Mouse (Mus musculus) heart, adult 2 months (tissue): Measurements from ENCODE around the gene Mrtfa. TPM values are rescaled to one million over a fixed set of nuclear protein-coding genes. Genes with fewer than 3 reads are reported as not detected.

ENCODE experiments used
- DNase-seq, 2 experiments: peaks; one replicate each; pipeline ENCODE4 v3.0.0; 2021
- H3K27ac ChIP-seq: fragments of 200-600 bp; 2 replicates; pipeline ENCODE4 v1.8.1; 2022
- H3K27me3 ChIP-seq: fragments of 200-500 bp; 2 replicates; pipeline ENCODE4 v1.6.1; 2012; ENCODE audit warnings: mild to moderate bottlenecking, low read length, inconsistent platforms, mixed read lengths; ENCODE audit not compliant: control insufficient read depth, insufficient read depth
- H3K36me3 ChIP-seq: fragments of 200-500 bp; 2 replicates; pipeline ENCODE4 v1.6.1; 2012; ENCODE audit warnings: low read length, inconsistent platforms; ENCODE audit not compliant: control insufficient read depth, insufficient read depth
- H3K4me1 ChIP-seq: fragments of 200-500 bp; 2 replicates; pipeline ENCODE4 v1.6.1; 2011; ENCODE audit warnings: low read length; ENCODE audit not compliant: control insufficient read depth, insufficient read depth
- H3K4me3 ChIP-seq: fragments of 200-600 bp; 2 replicates; pipeline ENCODE4 v1.8.1; 2022
- H3K79me2 ChIP-seq: fragments of 200-500 bp; replicated peaks from 2 replicates; pipeline ENCODE4 v1.6.1; 2012; ENCODE audit warnings: mild to moderate bottlenecking, inconsistent platforms, low read length, moderate library complexity, mixed read lengths; ENCODE audit not compliant: control insufficient read depth, insufficient read depth
- H3K9ac ChIP-seq: fragments of 200-500 bp; 2 replicates; pipeline ENCODE4 v1.6.1; 2012; ENCODE audit warnings: low read depth, mild to moderate bottlenecking, control low read depth, inconsistent platforms, low read length, mixed read lengths
- CTCF ChIP-seq: fragments of 200-600 bp; IDR thresholded peaks from 2 replicates; pipeline ENCODE4 v1.8.1; 2022; ENCODE audit warnings: antibody characterized with exemption, mild to moderate bottlenecking, moderate library complexity
- EP300 ChIP-seq: fragments of 200-500 bp; IDR thresholded peaks from 2 replicates; pipeline ENCODE4 v1.6.1; 2011; ENCODE audit warnings: low read depth, low read length, control low read depth; ENCODE audit not compliant: insufficient read depth
- POLR2A ChIP-seq: fragments of 200-500 bp; IDR thresholded peaks from 2 replicates; pipeline ENCODE4 v1.6.1; 2011; ENCODE audit warnings: mild to moderate bottlenecking, low read depth, low read length, control low read depth; ENCODE audit not compliant: insufficient read depth
- WGBS: fragments of 180-500 bp; shearing (Covaris S2); methylation state at CpG from one replicate; pipeline ENCODE4 v1.1.7; 2018; 5-methylcytosine and 5-hydroxymethylcytosine counted together
- intact Hi-C: fragments of 180-260 bp; cut with DNase I; formaldehyde crosslinking; loops from one replicate; pipeline ENCODE4 v1.15.1; 2025
- polyA plus RNA-seq: library from polyadenylated mRNA; depleted of rRNA; stranded (reverse); fragments of >200 nt; gene quantifications from 2 replicates; pipeline ENCODE4 v1.2.3, GENCODE M21; 2012
- total RNA-seq, 2 experiments: library from RNA; stranded (reverse); gene quantifications; 2 replicates each; pipeline ENCODE4 v1.2.3; 2021

Gene Mrtfa
- total and polyA plus RNA-seq, 3 experiments: 7.2 to 11.0 (median 9.0) TPM

- intact Hi-C loops: no loop called here
- Histone ChIP-seq H3K4me3 (no peak overlapping the region; the same call in 1 of the 2 replicates), H3K27ac (peak overlapping the region; percentile 2), H3K27me3 (no peaks in the 10 kb centered on the region), H3K79me2 (peaks cover 2% of the 10 kb centered on the region; the same call in 1 of the 2 replicates), H3K9ac (no peak overlapping the region), H3K36me3 (no peaks in the 10 kb centered on the region), H3K4me1 (peaks cover 10% of the 10 kb centered on the region)
- DNase-seq: peak; percentile 47 to 66
- peak; percentile 53 for TF ChIP-seq POLR2A
- TF ChIP-seq CTCF: no peak
- WGBS: 56% methylated on average over 13 of the region's 13 CpGs
Measured at GRCm38 (mm10) chr15:81104585-81105259, 85.8 kb downstream of the Mrtfa start.

GRCm38 (mm10) chr15:81103500-81103899, 87.1 kb downstream of the Mrtfa start:
- H3K79me2 ChIP-seq: peaks cover 2% of the 10 kb centered on the region; the same call in 1 of the 2 replicates
- no peak overlapping the region for H3K4me3 ChIP-seq
- H3K27me3 ChIP-seq: no peaks in the 10 kb centered on the region
- DNase-seq: no peak
- H3K27ac ChIP-seq: no peak overlapping the region
- intact Hi-C loops: no loop called here
- H3K36me3 ChIP-seq: no peaks in the 10 kb centered on the region
- H3K9ac ChIP-seq: no peak overlapping the region
- peaks cover 10% of the 10 kb centered on the region for H3K4me1 ChIP-seq
- TF ChIP-seq EP300: no peak
- WGBS: 71% methylated on average over 3 of the region's 3 CpGs

GRCm38 (mm10) chr15:81102274-81102879, 88.2 kb downstream of the Mrtfa start:
- no peak for DNase-seq
- no peak overlapping the region for H3K27ac ChIP-seq
- H3K36me3 ChIP-seq: no peaks in the 10 kb centered on the region
- intact Hi-C loops: no loop called here
- H3K4me3 ChIP-seq: no peak overlapping the region
- TF ChIP-seq EP300: no peak
- TF ChIP-seq POLR2A: no peak
- TF ChIP-seq CTCF: no peak
- peaks cover 2% of the 10 kb centered on the region; the same call in 1 of the 2 replicates for H3K79me2 ChIP-seq
- 82% methylated on average over 13 of the region's 13 CpGs for WGBS
- no peak overlapping the region for H3K9ac ChIP-seq
- peaks cover 8% of the 10 kb centered on the region for H3K4me1 ChIP-seq
- H3K27me3 ChIP-seq: no peaks in the 10 kb centered on the region

GRCm38 (mm10) chr15:81101316-81101715, 89.2 kb downstream of the Mrtfa start:
- peaks cover 2% of the 10 kb centered on the region; the same call in 1 of the 2 replicates for H3K79me2 ChIP-seq
- H3K27ac ChIP-seq: no peak overlapping the region
- intact Hi-C loops: no loop called here
- DNase-seq: no peak
- H3K9ac ChIP-seq: no peak overlapping the region
- TF ChIP-seq CTCF (no peak), EP300 (no peak), POLR2A (no peak)
- H3K36me3 ChIP-seq: no peaks in the 10 kb centered on the region
- H3K4me1 ChIP-seq: peaks cover 9% of the 10 kb centered on the region
- H3K27me3 ChIP-seq: no peaks in the 10 kb centered on the region
- H3K4me3 ChIP-seq: no peak overlapping the region
- 63% methylated on average over 5 of the region's 5 CpGs for WGBS

- TF ChIP-seq EP300 (no peak), POLR2A (no peak), CTCF (no peak)
- peaks cover 2% of the 10 kb centered on the region; the same call in 1 of the 2 replicates for H3K79me2 ChIP-seq
- H3K27ac ChIP-seq: no peak overlapping the region
- intact Hi-C loops: no loop called here
- H3K4me3 ChIP-seq: no peak overlapping the region
- WGBS: 88% methylated on average over 11 of the region's 11 CpGs
- no peaks in the 10 kb centered on the region for H3K36me3 ChIP-seq
- no peaks in the 10 kb centered on the region for H3K27me3 ChIP-seq
- DNase-seq: no peak
- H3K9ac ChIP-seq: no peak overlapping the region
- H3K4me1 ChIP-seq: peaks cover 7% of the 10 kb centered on the region
Measured at GRCm38 (mm10) chr15:81099269-81099668, 91.3 kb downstream of the Mrtfa start.

- H3K4me1 ChIP-seq: peaks cover 5% of the 10 kb centered on the region
- 92% methylated on average over 3 of the region's 3 CpGs for WGBS
- no peak for DNase-seq
- no peaks in the 10 kb centered on the region for H3K27me3 ChIP-seq
- TF ChIP-seq CTCF (no peak), EP300 (no peak), POLR2A (no peak)
- peaks cover 2% of the 10 kb centered on the region; the same call in 1 of the 2 replicates for H3K79me2 ChIP-seq
- no peak overlapping the region for H3K27ac ChIP-seq
- intact Hi-C loops: no loop called here
- H3K4me3 ChIP-seq: no peak overlapping the region
- no peak overlapping the region for H3K9ac ChIP-seq
- no peaks in the 10 kb centered on the region for H3K36me3 ChIP-seq
Measured at GRCm38 (mm10) chr15:81098689-81099088, 91.9 kb downstream of the Mrtfa start.
